Mouse (Mus musculus) layer of hippocampus, postnatal 14 days (tissue): ENCODE measurements around the gene Dnmt3a. TPM values are rescaled to one million over a fixed set of nuclear protein-coding genes. Genes with fewer than 3 reads are reported as not detected.

Experiments
- DNase-seq, 2 experiments: peaks; one replicate each; pipeline ENCODE4 v3.0.0; 2021 to 2022; ENCODE audit warnings: low spot score in 2 of 2, mixed read lengths in 1 of 2
- long read RNA-seq, 2 experiments: library from polyadenylated mRNA; stranded (forward); transcript quantifications; one replicate each; pipeline ENCODE4 v2.0.0; 2021
- total RNA-seq, 2 experiments: library from RNA; stranded (reverse); gene quantifications; 2 replicates each; pipeline ENCODE4 v1.2.3; 2021

Gene Dnmt3a
- 100 to 1,000 TPM; 272 to 273 TPM for total RNA-seq
- long read RNA-seq, experiment 1, partial matches to known transcripts = 6 of 49 reads
- long read RNA-seq, experiment 1, other reads (novel, unspliced or antisense) = 43 of 49 reads
- long read RNA-seq, experiment 2, full-length matches to known transcripts = 1 of 61 reads
- long read RNA-seq, experiment 2, partial matches to known transcripts = 5 of 61 reads
- long read RNA-seq, experiment 2, other reads (novel, unspliced or antisense) = 55 of 61 reads

GRCm38 (mm10) chr12:3805852-3806251, at the start of gene Dnmt3a:
Gene Dnmt3a (plus strand): TSS chr12:3806007.
- DNase-seq = no peak

GRCm38 (mm10) chr12:3756216-3756615, 49.6 kb upstream of the Dnmt3a start:
- no peak for DNase-seq

GRCm38 (mm10) chr12:3758127-3758526, 47.7 kb upstream of the Dnmt3a start:
- DNase-seq = no peak

- peak in 1 of 2 experiments; percentile 24 for DNase-seq
Observed at GRCm38 (mm10) chr12:3759419-3759818, 46.4 kb upstream of the Dnmt3a start.

GRCm38 (mm10) chr12:3760876-3761590, 44.8 kb upstream of the Dnmt3a start:
- no peak for DNase-seq

- DNase-seq = no peak
Observed at GRCm38 (mm10) chr12:3761591-3762295, 44.1 kb upstream of the Dnmt3a start.

- DNase-seq = no peak
Observed at GRCm38 (mm10) chr12:3764191-3764804, 41.5 kb upstream of the Dnmt3a start.

- no peak for DNase-seq
Observed at GRCm38 (mm10) chr12:3767360-3767759, 38.4 kb upstream of the Dnmt3a start.

- DNase-seq = no peak
Observed at GRCm38 (mm10) chr12:3768391-3768790, 37.4 kb upstream of the Dnmt3a start.

- DNase-seq = no peak
Observed at GRCm38 (mm10) chr12:3770546-3770945, 35.3 kb upstream of the Dnmt3a start.

- no peak for DNase-seq
Observed at GRCm38 (mm10) chr12:3771080-3771479, 34.7 kb upstream of the Dnmt3a start.

- DNase-seq = no peak
Observed at GRCm38 (mm10) chr12:3773643-3774042, 32.2 kb upstream of the Dnmt3a start.

GRCm38 (mm10) chr12:3776015-3776414, 29.8 kb upstream of the Dnmt3a start:
- no peak for DNase-seq

- DNase-seq = no peak
Observed at GRCm38 (mm10) chr12:3777682-3778081, 28.1 kb upstream of the Dnmt3a start.

- no peak for DNase-seq
Observed at GRCm38 (mm10) chr12:3778286-3778685, 27.5 kb upstream of the Dnmt3a start.

GRCm38 (mm10) chr12:3779639-3780038, 26.2 kb upstream of the Dnmt3a start:
- DNase-seq = no peak

GRCm38 (mm10) chr12:3780405-3780891, 25.4 kb upstream of the Dnmt3a start:
- DNase-seq = peak in 1 of 2 experiments; percentile 36

GRCm38 (mm10) chr12:3780931-3781471, 24.8 kb upstream of the Dnmt3a start:
- no peak for DNase-seq

GRCm38 (mm10) chr12:3781482-3781881, 24.3 kb upstream of the Dnmt3a start:
- peak; percentile 80 to 85 for DNase-seq

GRCm38 (mm10) chr12:3783196-3783825, 22.5 kb upstream of the Dnmt3a start:
- DNase-seq = peak in 1 of 2 experiments; percentile 52

GRCm38 (mm10) chr12:3784258-3784657, 21.5 kb upstream of the Dnmt3a start:
- no peak for DNase-seq
